ENCODE assay signal across 7 mouse cellular contexts in genomic region chr2:52242691-52243090, GRCm38 (mm10).
"Had no signal": no experiment of that assay in that cellular context is flagged by ENCODE, and none has a peak within 500 bp of the region (broad histone marks: within the 10 kb centered on the region; RNA-seq: fewer than 3 reads in every experiment).

No protein-coding gene starts in this region.

- DNase-seq: kidney, postnatal 14 days; lung, embryonic 14.5 days; lung, postnatal 10 days; lung, postnatal 4 days; midbrain, embryonic 14.5 days; thymus, adult 18-20 months; thymus, postnatal 14 days had no signal
